Mouse (Mus musculus): Measurements from ENCODE around the gene Chd1. TPM values are rescaled to one million over a fixed set of nuclear protein-coding genes. Genes with fewer than 3 reads are reported as not detected.

Chd1 gene
- 12.1 TPM for polyA plus RNA-seq (2014; fragmentation: Illumina TruSeq; extraction: RNeasy Lipid Tissue Mini Kit (QIAGEN cat#74804); ENCODE audit: low read depth, low replicate concordance)

DNA sequence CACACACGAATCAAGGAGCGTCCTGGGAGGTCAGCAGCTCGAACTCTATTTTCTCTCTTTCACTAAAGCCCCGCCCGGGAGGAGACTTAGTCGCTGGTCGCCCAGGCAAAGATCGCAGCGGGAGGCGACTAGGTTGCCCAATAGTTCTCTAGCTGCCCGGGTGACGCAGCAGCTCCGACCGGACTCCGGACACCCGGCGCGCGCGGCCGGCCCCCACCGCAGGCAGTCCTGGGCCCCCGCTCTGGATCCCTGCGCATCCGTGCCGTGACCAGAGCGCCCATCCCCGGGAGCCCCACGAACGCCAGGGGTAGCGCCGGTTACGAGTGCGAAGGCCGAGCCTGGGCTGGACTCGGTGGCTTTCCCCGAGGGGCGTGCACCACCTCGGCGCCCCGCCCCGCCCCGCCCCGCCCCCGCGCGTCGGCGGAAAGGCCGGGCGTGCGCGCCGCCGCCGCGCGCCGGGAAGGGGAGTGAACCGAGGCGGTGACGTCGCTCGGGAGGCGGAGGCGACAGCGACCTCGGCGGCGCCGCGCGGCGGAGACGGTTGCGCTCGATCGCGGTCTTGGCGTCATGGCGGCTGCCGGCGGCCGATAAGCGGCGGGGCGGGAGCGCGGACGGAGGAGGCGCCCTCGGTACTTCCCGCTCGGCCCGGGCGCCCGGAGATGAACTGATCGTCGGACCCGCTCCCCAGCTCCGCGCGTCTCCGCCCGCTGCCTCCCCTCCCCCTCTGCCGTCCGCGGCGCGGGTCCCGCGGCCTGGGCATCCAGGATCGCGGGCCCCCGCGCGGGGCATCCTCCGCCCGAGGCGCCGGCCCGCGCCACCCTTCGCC, at the start of gene Chd1:
Gene Chd1 (plus strand): TSS at position 493 of the 826 bp plus-strand sequence.

Other genes starting within 250 kb of the Chd1 start
- gene Psmb1, start 205.2 kb upstream of the Chd1 start, polyA plus RNA-seq (2014; fragmentation: Illumina TruSeq; extraction: RNeasy Lipid Tissue Mini Kit (QIAGEN cat#74804); ENCODE audit: low read depth, low replicate concordance) = 124 TPM
- 33.6 TPM for gene Tbp, start 205.1 kb upstream of the Chd1 start, polyA plus RNA-seq (2014; fragmentation: Illumina TruSeq; extraction: RNeasy Lipid Tissue Mini Kit (QIAGEN cat#74804); ENCODE audit: low read depth, low replicate concordance)
- 27.7 TPM for gene Pdcd2, start 177.7 kb upstream of the Chd1 start, polyA plus RNA-seq (2014; fragmentation: Illumina TruSeq; extraction: RNeasy Lipid Tissue Mini Kit (QIAGEN cat#74804); ENCODE audit: low read depth, low replicate concordance)
- 10.0 TPM for gene Prdm9, start 140.6 kb upstream of the Chd1 start, polyA plus RNA-seq (2014; fragmentation: Illumina TruSeq; extraction: RNeasy Lipid Tissue Mini Kit (QIAGEN cat#74804); ENCODE audit: low read depth, low replicate concordance)
- 20.1 TPM for gene Rgmb, start 126.1 kb downstream of the Chd1 start, polyA plus RNA-seq (2014; fragmentation: Illumina TruSeq; extraction: RNeasy Lipid Tissue Mini Kit (QIAGEN cat#74804); ENCODE audit: low read depth, low replicate concordance)